Mouse (Mus musculus): ENCODE measurements around the gene Cma1.

DNA sequence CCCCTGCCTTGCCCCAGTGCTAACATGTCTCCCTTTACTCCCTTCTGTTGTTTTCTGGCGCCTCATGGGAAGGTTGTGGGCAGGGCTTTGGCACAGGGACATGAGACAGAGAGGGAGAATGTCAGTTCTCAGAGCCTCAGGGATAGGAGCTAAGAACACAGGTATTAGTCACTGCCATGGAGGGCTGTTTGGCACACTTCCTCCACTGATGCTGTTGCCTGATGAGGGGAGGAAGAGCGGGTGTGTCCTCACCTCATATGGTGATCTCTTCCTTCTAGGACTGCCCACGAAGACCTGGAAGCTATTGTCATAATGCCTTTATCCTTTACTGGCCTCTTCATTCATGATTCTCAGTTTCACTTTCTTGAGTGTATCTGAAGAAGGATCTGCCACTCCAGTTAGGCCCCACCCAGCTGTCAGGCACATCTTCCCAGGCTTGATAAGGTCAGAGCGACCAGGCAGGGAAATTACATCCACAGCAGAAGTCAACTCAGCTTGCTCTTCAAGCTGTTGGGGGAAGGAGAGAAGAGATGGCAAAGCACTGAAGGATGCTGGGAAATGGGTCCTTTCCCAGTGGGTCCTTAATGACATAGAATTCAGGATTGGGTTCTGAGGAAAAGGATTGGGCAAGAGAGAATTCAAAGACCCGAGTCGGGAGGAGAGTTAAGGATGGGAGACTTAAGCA lies 6.0 kb upstream of the Cma1 start, which contains the start of gene Cma2:
- TF ChIP-seq CTCF (IDR thresholded peaks at IDR 0.05), result no peak
- TF ChIP-seq EP300 (IDR thresholded peaks at IDR 0.05), result no peak
